Mouse (Mus musculus) left cerebral cortex, adult 6 months (tissue): ENCODE results near the gene Cdc34b. TPM values are rescaled to one million over a fixed set of nuclear protein-coding genes. Genes with fewer than 3 reads are reported as not detected.

Source experiments
- long read RNA-seq, 2 experiments: library from polyadenylated mRNA; unstranded; transcript quantifications; one replicate each; pipeline ENCODE4 v2.0.0; 2019 to 2020
- polyA plus RNA-seq: library from polyadenylated mRNA; unstranded; fragments of <200 nt; fragmentation: Nextera tagmentation; gene quantifications from 2 replicates; pipeline ENCODE4 v1.2.3, GENCODE M21; 2021

The Cdc34b gene
- not detected in 2 replicates for polyA plus RNA-seq
- long read RNA-seq, experiment 1, result 0 reads
- long read RNA-seq, experiment 2, result 0 reads

DNA sequence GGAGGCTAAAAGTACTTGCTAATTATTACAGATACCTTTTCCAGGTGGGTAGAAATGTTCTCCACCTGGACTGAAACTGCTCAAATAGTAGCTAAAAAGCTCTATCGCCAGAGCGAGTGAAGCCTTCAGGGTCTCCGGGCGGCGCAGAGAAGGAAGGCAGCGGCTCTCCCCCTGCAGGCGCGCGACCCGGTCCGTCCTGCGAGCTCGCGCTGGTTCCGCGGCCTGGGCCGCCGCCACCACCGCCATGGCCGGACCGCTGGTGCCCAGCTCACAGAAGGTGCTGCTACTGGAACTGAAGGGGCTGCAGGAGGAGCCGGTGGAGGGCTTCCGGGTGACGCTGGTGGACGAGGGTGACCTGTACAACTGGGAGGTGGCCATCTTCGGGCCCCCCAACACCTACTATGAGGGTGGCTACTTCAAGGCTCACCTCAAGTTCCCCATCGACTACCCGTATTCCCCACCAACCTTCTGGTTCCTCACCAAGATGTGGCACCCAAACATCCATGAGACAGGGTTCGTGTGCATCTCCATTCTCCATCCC lies at the start of gene Cdc34b:
Gene Cdc34b, plus strand, starts transcription at position 51 of the 541 bp plus-strand sequence.

DNA sequence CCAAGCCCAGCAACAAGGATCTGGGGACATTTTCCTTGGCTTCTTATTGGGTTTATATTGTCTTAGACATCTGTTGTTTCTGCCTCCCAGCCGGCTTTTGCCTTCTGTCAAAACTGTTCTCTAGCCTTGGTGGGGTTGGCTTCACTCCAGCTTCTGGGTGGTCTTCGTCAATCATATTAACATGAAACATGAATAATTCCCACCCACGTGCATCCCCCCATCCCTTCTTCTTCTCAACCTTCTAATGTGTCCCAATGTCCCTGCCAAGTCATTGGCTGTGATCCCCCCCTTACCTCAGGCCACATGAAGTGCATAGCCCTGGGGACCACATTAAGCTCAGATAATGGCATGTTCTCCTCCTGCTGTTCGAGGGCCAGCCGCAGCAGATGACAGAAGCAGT lies 37.1 kb upstream of the Cdc34b start, which contains the start of gene Gm11541:
Gene Gm11541, minus strand, starts transcription at position 28 of the 400 bp plus-strand sequence.

DNA sequence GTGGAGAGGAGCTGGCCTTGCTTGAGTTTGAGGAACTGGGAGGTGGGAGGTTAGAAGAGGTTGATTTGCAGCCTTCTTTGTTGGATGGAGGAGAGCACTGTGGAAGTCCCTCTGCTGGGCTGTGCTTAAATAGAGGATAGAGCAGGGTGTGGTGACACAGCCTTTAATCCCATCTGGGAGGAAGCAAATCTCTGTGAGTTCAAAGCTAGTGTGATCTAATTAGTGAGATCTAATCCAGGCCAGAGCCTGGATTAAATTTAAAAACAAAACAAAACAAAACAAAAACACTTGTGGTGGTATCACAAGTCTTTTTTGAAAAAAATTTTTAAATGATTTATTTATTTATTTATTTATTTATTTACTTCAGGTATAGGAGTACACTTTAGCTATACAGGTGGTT lies 41.0 kb downstream of the Cdc34b start, which contains the start of gene Tmem92:
Gene Tmem92, minus strand, starts transcription at position 101 of the 400 bp plus-strand sequence.

Other genes with a start within 250 kb of the Cdc34b start
- gene Epn3, start 241.8 kb upstream of the Cdc34b start, polyA plus RNA-seq, result 0.50 and 0.56 TPM in 2 replicates
- gene Mycbpap, start 220.0 kb upstream of the Cdc34b start, polyA plus RNA-seq, result 0.97 and 0.98 TPM in 2 replicates
- 4.5 and 5.5 TPM in 2 replicates for gene Rsad1, start 192.5 kb upstream of the Cdc34b start, polyA plus RNA-seq
- gene Chad, start 176.7 kb upstream of the Cdc34b start, polyA plus RNA-seq, result not detected in 2 replicates
- gene Acsf2, start 139.9 kb upstream of the Cdc34b start, polyA plus RNA-seq, result 3.9 and 8.6 TPM in 2 replicates
- gene Lrrc59, start 112.0 kb upstream of the Cdc34b start, polyA plus RNA-seq, result 25.2 and 77.8 TPM in 2 replicates
- 139 and 181 TPM in 2 replicates for gene Mrpl27, start 88.0 kb upstream of the Cdc34b start, polyA plus RNA-seq
- gene Eme1, start 87.8 kb upstream of the Cdc34b start, polyA plus RNA-seq, result 0.11 and 0.16 TPM in 2 replicates
- gene Xylt2, start 64.3 kb upstream of the Cdc34b start, polyA plus RNA-seq, result 9.1 and 12.1 TPM in 2 replicates
- not detected in 2 replicates for gene Gm11541, start 37.3 kb upstream of the Cdc34b start, polyA plus RNA-seq
- gene Tmem92, start 40.9 kb downstream of the Cdc34b start, polyA plus RNA-seq, result not detected in 2 replicates
- 1.2 and 3.4 TPM in 2 replicates for gene Col1a1, start 194.4 kb downstream of the Cdc34b start, polyA plus RNA-seq
- not detected in 2 replicates for gene Hils1, start 225.8 kb downstream of the Cdc34b start, polyA plus RNA-seq
- gene Sgca, start 234.5 kb downstream of the Cdc34b start, polyA plus RNA-seq, result 0.41 and 1.1 TPM in 2 replicates
- 26.6 and 46.8 TPM in 2 replicates for gene Ppp1r9b, start 249.3 kb downstream of the Cdc34b start, polyA plus RNA-seq